ENCODE assay signal across 8 mouse cellular contexts in genomic region chr12:85175926-85176845, GRCm38 (mm10). TPM values are rescaled to one million over a fixed set of nuclear protein-coding genes. Genes with fewer than 3 reads are reported as not detected.
DNase-seq lines count a peak whose midpoint lies in the region; ATAC-seq and TF ChIP-seq lines count a peak whose summit lies in the region.

No protein-coding gene starts in this region.

- no peak overlapping the region for H3K9ac ChIP-seq in liver, embryonic 16.5 days (ENCODE audit: low read depth, low read length)
- H3K9ac ChIP-seq in stomach, embryonic 16.5 days (ENCODE audit: low read length) = peak overlapping the region; percentile 69

- WGBS in kidney, adult 2 months = 40% methylated on average over 11 of the region's 11 CpGs
- WGBS in liver, embryonic 16.5 days (ENCODE audit: insufficient replicate concordance) = 31% methylated on average over 11 of the region's 11 CpGs
- WGBS in stomach, embryonic 16.5 days = 18% methylated on average over 11 of the region's 11 CpGs

- no peak overlapping the region for H3K27ac ChIP-seq in kidney, adult 2 months (ENCODE audit: insufficient read depth, low read depth, low read length)
- no peak overlapping the region for H3K27ac ChIP-seq in liver, embryonic 16.5 days (ENCODE audit: low read length)
- peak overlapping the region; percentile 66 for H3K27ac ChIP-seq in stomach, embryonic 16.5 days (ENCODE audit: low read length)

- TF ChIP-seq POLR2A in kidney, adult 2 months (IDR thresholded peaks at IDR 0.05; ENCODE audit: low read depth, low read length) = no peak

- TF ChIP-seq CTCF in kidney, adult 2 months (conservative IDR thresholded peaks at IDR 0.05; ENCODE audit: insufficient read depth, insufficient read length, low read depth, low read length) = no peak

- no peaks in the 10 kb centered on the region for H3K36me3 ChIP-seq in kidney, adult 2 months (ENCODE audit: control insufficient read depth, insufficient read depth, low read length)
- H3K36me3 ChIP-seq in liver, embryonic 16.5 days (ENCODE audit: control insufficient read depth, insufficient read depth) = no peaks in the 10 kb centered on the region
- no peaks in the 10 kb centered on the region for H3K36me3 ChIP-seq in stomach, embryonic 16.5 days (ENCODE audit: control insufficient read depth, insufficient read depth, low read length)

- peak overlapping the region; percentile 26; the same call in 1 of the 2 replicates for H3K4me3 ChIP-seq in kidney, adult 2 months (ENCODE audit: insufficient read depth, low read depth, low read length)
- no peak overlapping the region for H3K4me3 ChIP-seq in liver, embryonic 16.5 days (ENCODE audit: low read depth, low read length)
- peak overlapping the region; percentile 46 for H3K4me3 ChIP-seq in stomach, embryonic 16.5 days (replicated peaks; ENCODE audit: low read length)

- no peaks in the 10 kb centered on the region for H3K9me3 ChIP-seq in liver, embryonic 16.5 days (replicated peaks; ENCODE audit: control insufficient read depth, low read length)
- H3K9me3 ChIP-seq in stomach, embryonic 16.5 days (replicated peaks; ENCODE audit: control insufficient read depth, low read length) = no peaks in the 10 kb centered on the region

- DNase-seq in kidney, adult 2 months = no peak
- DNase-seq in kidney, adult 8-10 months = no peak
- DNase-seq in embryo, embryonic 10.5 days (ENCODE audit: low spot score) = peak; percentile 68
- peak; percentile 68 for DNase-seq in heart, postnatal 4 days
- no peak for DNase-seq in cerebellum, adult 9-11 months
- no peak for DNase-seq in layer of hippocampus, adult 8-10 months (ENCODE audit: low spot score in 2 of 2)

- no peaks in the 10 kb centered on the region for H3K4me1 ChIP-seq in kidney, adult 2 months (ENCODE audit: control insufficient read depth, insufficient read depth, low read length)
- H3K4me1 ChIP-seq in liver, embryonic 16.5 days (ENCODE audit: control insufficient read depth, low read depth, low read length) = peaks cover 7% of the 10 kb centered on the region
- H3K4me1 ChIP-seq in stomach, embryonic 16.5 days (ENCODE audit: control insufficient read depth, insufficient read depth, low read length) = peaks cover 41% of the 10 kb centered on the region

- H3K27me3 ChIP-seq in kidney, adult 2 months (replicated peaks; ENCODE audit: control insufficient read depth, insufficient read depth, low read length) = no peaks in the 10 kb centered on the region
- H3K27me3 ChIP-seq in liver, embryonic 16.5 days (ENCODE audit: control insufficient read depth, insufficient read depth, low read depth, low read length) = peaks cover 6% of the 10 kb centered on the region
- no peaks in the 10 kb centered on the region for H3K27me3 ChIP-seq in stomach, embryonic 16.5 days (ENCODE audit: control insufficient read depth, insufficient read depth, low read length)

- ATAC-seq in liver, embryonic 16.5 days (ENCODE audit: low read depth) = no peak
- ATAC-seq in stomach, embryonic 16.5 days (ENCODE audit: insufficient read depth, low FRiP score) = peak; percentile 76

- peak overlapping the region; percentile 63; the same call in 1 of the 2 replicates for H3K4me2 ChIP-seq in liver, embryonic 16.5 days (ENCODE audit: low read depth, low read length)
- peak overlapping the region; percentile 85 for H3K4me2 ChIP-seq in stomach, embryonic 16.5 days (ENCODE audit: low read depth, low read length)

RNA-seq across cellular contexts. Expression of gene Pgf, which starts 1.4 kb away (rescaled TPM):
- polyA plus RNA-seq in kidney, adult 2 months (2012; rRNA removed) = 1.1 and 1.2 TPM in 2 replicates
- 1 to 10 TPM; 3.7 to 4.9 TPM for total RNA-seq in heart, postnatal 4 days (2021)
- 0.55 and 0.57 TPM in 2 replicates for polyA plus RNA-seq in liver, embryonic 16.5 days (2015; fragmentation: Nextera tagmentation; extraction: Ambion mirVana)
- polyA plus RNA-seq in stomach, embryonic 16.5 days (2015; fragmentation: Nextera tagmentation; extraction: Ambion mirVana) = 14.9 and 16.3 TPM in 2 replicates
- 1 to 10 TPM; 4.2 to 6.6 (median 6.1) TPM for total RNA-seq in layer of hippocampus, adult 8-10 months (2022)

RNA-seq across cellular contexts. Expression of gene Rps6kl1, which starts 25.1 kb away (rescaled TPM):
- 0.89 and 0.98 TPM in 2 replicates for polyA plus RNA-seq in kidney, adult 2 months (2012; rRNA removed)
- total RNA-seq in heart, postnatal 4 days (2021) = 1 to 10 TPM; 2.3 to 3.0 TPM
- 0.55 and 0.85 TPM in 2 replicates for polyA plus RNA-seq in liver, embryonic 16.5 days (2015; fragmentation: Nextera tagmentation; extraction: Ambion mirVana)
- 1.3 and 1.8 TPM in 2 replicates for polyA plus RNA-seq in stomach, embryonic 16.5 days (2015; fragmentation: Nextera tagmentation; extraction: Ambion mirVana)
- total RNA-seq in layer of hippocampus, adult 8-10 months (2022) = 10 to 100 TPM; 35.8 to 43.4 (median 39.8) TPM

RNA-seq across cellular contexts. Expression of gene Eif2b2, which starts 43.1 kb away (rescaled TPM):
- polyA plus RNA-seq in kidney, adult 2 months (2012; rRNA removed) = 101 and 112 TPM in 2 replicates
- 10 to 100 TPM; 55.0 to 55.9 TPM for total RNA-seq in heart, postnatal 4 days (2021)
- polyA plus RNA-seq in liver, embryonic 16.5 days (2015; fragmentation: Nextera tagmentation; extraction: Ambion mirVana) = 31.7 and 31.8 TPM in 2 replicates
- 72.9 and 82.5 TPM in 2 replicates for polyA plus RNA-seq in stomach, embryonic 16.5 days (2015; fragmentation: Nextera tagmentation; extraction: Ambion mirVana)
- total RNA-seq in layer of hippocampus, adult 8-10 months (2022) = 10 to 100 TPM; 52.0 to 70.8 (median 60.7) TPM

Comparison
In these comparisons a context has a peak if more than half of its experiments do, and no peak if none do; other contexts are left out.
1. DNase-seq: peak in embryo, embryonic 10.5 days (single experiment) and heart, postnatal 4 days (single experiment); none in kidney, adult 2 months (single experiment), kidney, adult 8-10 months (0 of 2), cerebellum, adult 9-11 months (single experiment) and layer of hippocampus, adult 8-10 months (0 of 2).